Mouse (Mus musculus) right cerebral cortex, postnatal 4 days (tissue): ENCODE results near the gene Lpin3.

Experiments
- DNase-seq: peaks from one replicate; pipeline ENCODE4 v3.0.0-alpha.2; 2022

Lpin3 gene

DNA sequence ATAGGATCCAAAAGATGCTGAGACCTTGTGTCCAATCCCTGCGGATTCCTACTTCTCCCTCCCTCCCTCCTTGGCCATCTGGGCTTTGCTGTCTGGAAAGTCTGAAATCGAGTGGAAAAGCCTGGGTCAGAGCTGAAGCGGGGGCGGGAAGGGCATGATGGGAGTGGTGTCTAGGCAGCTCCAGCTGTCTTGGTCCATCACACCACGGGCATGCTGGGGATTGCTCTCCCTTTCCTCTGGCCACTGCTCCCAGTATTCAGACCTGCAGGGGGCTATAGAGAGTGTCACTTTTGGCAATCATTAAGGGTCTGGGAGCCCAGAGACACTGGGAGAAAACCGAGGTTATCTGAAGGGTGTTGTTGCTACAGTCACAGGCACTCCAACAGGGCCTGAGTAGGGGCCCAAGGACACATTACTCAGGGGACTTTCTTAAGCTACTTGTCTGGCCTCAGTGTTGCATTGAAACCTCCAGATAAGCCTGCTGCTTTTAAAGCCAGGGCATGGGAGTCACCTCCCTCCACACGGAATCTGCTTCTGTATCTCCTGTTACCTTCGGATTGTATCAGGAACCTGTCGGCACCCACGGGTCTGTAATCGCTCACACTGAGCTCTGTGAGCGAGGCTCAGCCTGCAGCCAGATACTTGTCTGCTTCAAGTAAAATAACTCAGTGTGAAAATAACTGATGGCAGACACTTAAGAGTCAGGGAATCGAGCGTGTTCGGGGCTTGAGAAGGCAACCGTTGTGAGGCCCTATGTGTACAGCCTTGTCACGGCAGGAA is 60.6 kb downstream of the Lpin3 start:
- no peak for DNase-seq

DNA sequence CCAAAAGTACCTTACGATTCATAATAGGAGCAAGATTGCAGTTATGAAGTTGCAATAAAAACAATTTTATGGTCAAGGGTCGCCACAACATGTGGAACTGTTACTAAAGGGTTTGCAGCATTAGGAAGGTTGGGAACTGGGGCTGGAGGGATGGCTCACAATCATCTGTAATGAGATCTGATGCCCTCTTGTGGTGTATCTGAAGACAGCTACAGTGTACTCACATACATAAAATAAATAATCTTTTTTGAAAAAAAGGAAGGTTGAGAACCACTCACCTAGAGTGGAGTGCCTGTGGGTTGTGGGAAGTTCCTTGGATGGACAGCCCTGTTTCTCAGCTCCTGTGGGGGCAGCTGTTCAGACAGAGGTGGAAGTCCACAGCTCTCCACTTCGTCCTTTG is 62.0 kb downstream of the Lpin3 start:
- no peak for DNase-seq

DNA sequence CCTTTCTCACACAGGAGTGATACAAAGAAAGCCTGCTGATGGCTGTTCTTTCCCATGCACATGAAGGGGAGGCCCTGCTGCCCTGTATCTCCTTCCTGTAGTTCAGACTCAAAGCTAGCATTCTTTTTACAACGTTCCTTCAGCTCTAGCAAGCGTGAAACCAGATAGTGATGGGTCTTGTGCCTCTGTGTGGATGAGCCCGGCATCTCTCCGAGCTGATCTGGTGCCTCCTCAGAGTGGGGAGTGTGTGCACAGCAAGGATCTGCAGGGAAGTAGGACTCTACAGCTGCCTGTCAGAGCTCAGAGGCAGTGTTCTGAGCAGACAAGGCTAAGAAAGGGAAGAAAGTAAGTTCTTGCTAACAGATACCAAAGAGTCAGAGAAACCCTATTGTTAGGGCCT is 71.1 kb downstream of the Lpin3 start:
- DNase-seq = no peak

DNA sequence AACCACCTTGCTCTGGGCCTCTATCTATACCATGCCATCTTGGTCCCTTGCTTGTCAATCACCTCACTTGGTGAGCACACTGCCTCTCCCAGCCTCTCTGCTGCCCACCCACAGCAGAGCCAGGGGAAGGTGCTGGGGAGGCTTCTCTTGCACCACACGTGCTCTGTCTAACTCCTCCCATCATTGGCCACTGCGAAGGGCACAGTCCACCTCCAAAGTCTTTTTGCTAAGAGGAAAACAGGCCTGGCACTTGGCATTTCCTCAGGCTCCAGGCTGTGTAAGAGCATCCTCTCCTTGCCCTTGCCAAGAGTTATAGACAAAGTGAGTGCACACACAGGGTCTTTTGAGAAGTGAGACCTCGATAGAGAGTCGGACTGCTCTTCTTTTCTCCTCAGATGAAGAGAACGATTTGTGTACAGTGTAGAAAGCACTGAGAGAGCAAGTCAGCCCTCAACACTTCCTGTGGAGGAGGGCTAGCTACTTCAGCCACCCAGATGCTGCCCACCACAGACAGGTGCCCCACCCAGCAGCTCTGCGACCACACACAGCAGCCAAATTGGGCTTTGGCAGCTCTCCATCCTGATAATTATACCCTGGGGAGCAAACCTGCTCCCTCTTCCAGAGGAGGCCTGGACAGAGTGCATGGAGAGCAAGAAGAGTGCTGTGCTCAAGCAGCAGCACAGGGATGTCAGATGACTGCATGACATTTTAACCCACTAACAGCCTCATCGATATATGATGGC is 72.8 kb downstream of the Lpin3 start:
- no peak for DNase-seq

DNA sequence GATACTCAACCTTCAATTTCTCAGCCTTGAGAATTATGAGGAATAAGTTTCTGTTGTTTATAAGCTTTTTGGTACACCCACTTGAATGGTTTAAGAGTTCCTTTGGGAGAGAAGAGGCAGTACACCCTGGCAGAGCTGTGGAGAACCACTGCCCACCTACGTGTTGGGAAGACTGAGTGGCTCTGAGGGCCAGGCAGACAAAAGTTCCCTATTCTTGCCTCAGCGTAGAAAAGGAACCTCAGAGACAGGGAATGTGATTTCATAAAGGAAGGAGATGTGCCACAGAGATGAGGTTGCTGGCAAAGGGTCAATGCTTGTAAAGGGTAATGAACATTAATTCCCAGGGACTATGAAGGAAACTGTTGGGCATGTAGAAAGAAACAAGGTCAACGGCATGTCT is 74.1 kb downstream of the Lpin3 start:
- DNase-seq = no peak

DNA sequence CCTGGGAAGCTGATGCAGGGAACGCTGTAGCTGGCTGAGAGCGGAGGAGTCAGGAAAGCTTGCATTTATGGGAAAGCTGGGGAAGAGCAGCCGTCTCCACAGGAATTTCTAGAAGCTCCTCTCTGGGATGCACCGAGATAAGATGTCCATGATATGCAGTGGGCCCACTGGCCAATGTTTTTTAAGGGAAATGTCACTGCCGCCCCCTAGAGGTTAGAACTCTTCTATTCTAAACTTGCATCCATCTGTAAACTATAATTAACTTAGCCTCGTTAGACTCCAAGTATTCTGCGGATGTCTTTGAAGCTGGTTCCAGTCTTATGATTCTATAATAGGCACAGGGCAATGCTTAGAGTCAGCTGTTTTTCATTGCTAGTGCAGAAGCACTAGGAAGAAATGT is 74.9 kb downstream of the Lpin3 start:
- peak; percentile 34 for DNase-seq
